Mouse (Mus musculus) testis, adult 10 weeks (tissue): ENCODE measurements around the gene Serpinc1. TPM values are rescaled to one million over a fixed set of nuclear protein-coding genes. Genes with fewer than 3 reads are reported as not detected.

Experiments
- polyA plus RNA-seq: library from polyadenylated mRNA; stranded (reverse); fragments of 350-450 nt; fragmentation: Illumina TruSeq; extraction: RNeasy Lipid Tissue Mini Kit (QIAGEN cat#74804); gene quantifications from one replicate; pipeline ENCODE4 v1.2.3, GENCODE M21; 2014; ENCODE audit warnings: low read depth, low replicate concordance

Gene Serpinc1
- 0.48 TPM for polyA plus RNA-seq

DNA sequence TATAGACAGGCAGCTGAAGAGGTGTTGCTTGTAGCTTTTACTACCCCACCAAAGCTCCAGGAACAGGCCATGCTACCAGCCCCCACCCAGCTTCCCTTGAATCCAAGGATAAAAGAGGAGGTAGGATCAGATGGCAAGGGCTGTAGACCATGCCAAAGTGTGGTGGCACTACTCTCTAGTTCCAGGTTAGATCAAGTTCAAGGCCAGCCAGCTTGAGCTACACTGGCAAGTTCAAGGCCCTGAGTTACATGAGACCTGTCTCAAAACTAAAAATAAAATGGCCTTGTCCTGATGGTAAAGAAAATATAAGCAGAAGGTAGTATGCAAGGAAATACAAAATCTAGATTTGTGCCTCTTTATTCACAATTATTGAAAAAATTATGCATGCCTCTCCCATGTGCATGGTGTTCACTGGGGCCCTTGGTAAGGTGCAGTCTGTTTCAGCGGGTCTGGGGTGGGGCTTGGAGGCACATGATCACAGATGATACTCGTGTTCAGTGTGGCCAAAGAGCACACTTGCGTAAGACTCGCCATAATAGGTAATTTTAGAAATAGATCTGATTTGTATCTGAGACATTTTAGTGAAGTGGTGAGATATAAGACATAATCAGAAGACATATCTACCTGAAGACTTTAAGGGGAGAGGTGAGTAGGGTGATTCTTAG lies at the start of gene Serpinc1:
TSS of gene Serpinc1 (plus strand) at position 515 of the 665 bp plus-strand sequence.

DNA sequence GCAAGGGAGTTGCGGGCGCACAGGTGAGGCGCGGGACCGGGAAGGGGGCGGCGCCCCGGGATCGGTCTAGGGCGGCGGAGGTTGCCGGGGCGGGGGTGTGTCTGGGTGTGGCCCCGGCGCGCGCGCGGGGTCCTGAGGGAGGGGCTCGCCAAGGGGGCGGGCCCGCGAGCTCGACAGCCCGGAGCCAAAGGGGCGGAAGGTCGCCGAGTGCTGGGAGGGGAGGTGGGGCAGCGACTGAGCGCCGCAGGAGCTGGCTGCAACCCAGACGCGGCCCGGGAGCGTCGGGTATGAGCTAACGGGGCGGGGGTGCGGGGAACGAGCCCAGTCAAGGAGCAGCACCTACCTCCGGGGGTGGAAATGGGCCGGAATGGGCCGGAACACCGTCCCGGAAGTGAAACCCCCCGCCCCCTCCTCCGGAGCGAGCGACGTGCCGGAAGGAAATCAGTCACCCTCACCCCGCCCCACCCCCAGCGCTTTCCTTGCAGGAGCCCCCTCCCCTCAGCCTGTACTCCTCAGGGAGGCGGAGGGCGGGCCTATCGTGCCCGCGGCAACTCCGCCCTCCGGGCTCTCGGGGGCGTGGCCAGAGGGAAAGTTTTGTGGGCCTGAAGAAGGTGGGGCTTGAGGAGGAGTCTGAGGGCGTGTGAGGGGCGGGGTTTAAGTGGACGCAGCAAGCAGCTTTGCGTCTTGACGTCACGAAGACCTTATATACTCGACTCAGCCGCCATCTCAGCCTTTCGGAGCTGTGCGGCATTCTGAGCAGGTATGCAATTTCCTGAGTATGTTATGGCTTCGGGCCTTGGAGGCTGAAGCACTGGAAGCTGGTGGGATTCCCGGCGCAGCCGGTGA lies 56.3 kb downstream of the Serpinc1 start, which contains the start of gene Zbtb37:
TSS of gene Zbtb37 (minus strand) at position 415 of the 846 bp plus-strand sequence.

Other genes with a start within 250 kb of the Serpinc1 start
- gene Rabgap1l, start 185.4 kb upstream of the Serpinc1 start, polyA plus RNA-seq = 135 TPM
- gene Rc3h1, start 72.2 kb upstream of the Serpinc1 start, polyA plus RNA-seq = 30.6 TPM
- 10.5 TPM for gene Zbtb37, start 56.3 kb downstream of the Serpinc1 start, polyA plus RNA-seq
- gene Dars2, start 92.1 kb downstream of the Serpinc1 start, polyA plus RNA-seq = 7.2 TPM
- 41.3 TPM for gene Cenpl, start 92.1 kb downstream of the Serpinc1 start, polyA plus RNA-seq
- gene Klhl20, start 152.9 kb downstream of the Serpinc1 start, polyA plus RNA-seq = 15.0 TPM
- gene Ankrd45, start 164.1 kb downstream of the Serpinc1 start, polyA plus RNA-seq = 64.1 TPM
- 285 TPM for gene Tex50, start 180.7 kb downstream of the Serpinc1 start, polyA plus RNA-seq